Mouse (Mus musculus): Measurements from ENCODE around the gene P3h3.

Gene P3h3

GRCm38 (mm10) chr6:124865766-124866362 lies 8.3 kb upstream of the P3h3 start:
- DNase-seq (ENCODE audit: low spot score): no peak

DNA sequence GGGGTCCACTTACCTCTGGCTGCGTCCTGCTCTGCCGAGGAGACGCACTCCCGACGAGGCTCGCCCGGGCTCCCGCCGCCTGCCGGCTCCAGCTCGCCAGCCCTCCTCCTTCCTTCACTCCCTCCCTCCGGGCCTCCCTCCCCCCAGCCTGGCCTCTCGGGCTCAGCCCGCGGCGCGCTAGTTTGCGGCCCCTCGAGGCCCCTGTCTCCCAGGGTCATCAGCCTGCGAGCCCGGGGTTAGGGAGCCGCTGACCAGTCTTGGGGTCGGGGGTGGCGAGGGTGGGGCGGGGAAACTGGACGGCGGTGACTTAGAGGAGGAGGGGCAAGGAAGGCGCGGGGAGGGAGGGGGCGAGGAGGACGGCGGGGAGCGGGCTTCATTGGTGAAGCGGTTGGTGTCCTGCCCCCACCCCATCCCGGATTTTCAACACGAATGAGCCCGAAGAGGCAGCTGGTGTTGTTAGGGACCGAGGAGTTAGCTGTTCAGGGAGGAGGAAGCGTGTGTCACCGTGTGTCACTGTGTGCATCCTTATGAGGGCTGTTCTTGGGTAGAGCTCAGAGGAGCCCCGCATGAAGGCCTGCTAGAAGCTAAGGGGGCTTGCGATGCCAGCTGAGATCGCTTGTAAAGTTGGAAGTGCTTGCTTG lies 6.2 kb upstream of the P3h3 start, which contains the start of gene Gpr162:
Gene Gpr162 (minus strand): TSS at position 326 of the 641 bp plus-strand sequence.
- DNase-seq (ENCODE audit: low spot score): peak; percentile 74

GRCm38 (mm10) chr6:124863125-124863657 lies 5.6 kb upstream of the P3h3 start:
- peak; percentile 60 for DNase-seq (ENCODE audit: low spot score)

- DNase-seq (ENCODE audit: low spot score): no peak
Measured at GRCm38 (mm10) chr6:124862406-124863124, 5.0 kb upstream of the P3h3 start.

DNA sequence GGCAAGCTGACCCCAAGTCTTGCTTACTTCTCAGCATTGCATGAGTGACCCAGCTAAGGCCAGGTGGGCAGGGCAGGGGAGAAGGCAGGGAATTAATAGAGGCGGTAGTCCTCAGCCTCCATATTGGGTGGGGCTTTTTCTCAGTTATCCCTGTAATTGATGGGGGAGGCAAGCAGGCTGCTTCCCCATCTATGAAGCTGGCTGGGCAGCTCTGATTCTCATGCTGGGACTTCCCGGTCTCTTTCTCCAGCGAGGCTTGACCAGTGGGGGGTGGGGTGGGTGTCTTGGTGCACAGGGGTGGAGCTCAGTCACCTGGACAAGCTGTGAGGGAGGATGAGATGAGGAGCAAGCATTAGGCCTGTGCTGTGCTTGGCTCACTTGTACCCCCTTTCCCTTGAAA lies 4.2 kb upstream of the P3h3 start:
- DNase-seq (ENCODE audit: low spot score): no peak

DNA sequence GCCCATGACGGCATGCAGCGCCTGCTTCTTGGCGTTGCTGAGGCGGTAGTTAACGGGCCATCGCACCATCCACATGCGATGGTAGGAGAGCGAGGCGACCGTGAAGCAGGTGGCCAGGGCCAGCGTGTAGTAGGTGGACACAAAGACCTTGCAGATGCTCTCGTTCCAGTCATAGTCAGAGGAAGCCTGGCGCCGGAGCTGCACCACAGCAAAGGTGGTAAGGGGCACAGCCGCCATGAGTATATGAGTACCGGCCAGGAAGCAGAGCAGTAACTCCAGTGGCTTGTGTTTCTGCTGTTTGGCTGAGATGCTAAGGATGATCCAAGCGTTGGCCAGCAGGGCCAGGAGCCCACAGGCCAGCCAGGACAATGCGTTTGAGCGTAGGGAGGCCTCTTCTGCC lies 3.7 kb upstream of the P3h3 start:
- no peak for DNase-seq (ENCODE audit: low spot score)

- DNase-seq (ENCODE audit: low spot score): no peak
Measured at GRCm38 (mm10) chr6:124860511-124860910, 3.0 kb upstream of the P3h3 start.

GRCm38 (mm10) chr6:124859725-124860124 lies 2.2 kb upstream of the P3h3 start:
- peak; percentile 90 for DNase-seq (ENCODE audit: low spot score)

GRCm38 (mm10) chr6:124858561-124859318 lies 1.2 kb upstream of the P3h3 start:
- DNase-seq (ENCODE audit: low spot score): no peak

GRCm38 (mm10) chr6:124857840-124858530 lies 433 bp upstream of the P3h3 start:
- no peak for DNase-seq (ENCODE audit: low spot score)

DNA sequence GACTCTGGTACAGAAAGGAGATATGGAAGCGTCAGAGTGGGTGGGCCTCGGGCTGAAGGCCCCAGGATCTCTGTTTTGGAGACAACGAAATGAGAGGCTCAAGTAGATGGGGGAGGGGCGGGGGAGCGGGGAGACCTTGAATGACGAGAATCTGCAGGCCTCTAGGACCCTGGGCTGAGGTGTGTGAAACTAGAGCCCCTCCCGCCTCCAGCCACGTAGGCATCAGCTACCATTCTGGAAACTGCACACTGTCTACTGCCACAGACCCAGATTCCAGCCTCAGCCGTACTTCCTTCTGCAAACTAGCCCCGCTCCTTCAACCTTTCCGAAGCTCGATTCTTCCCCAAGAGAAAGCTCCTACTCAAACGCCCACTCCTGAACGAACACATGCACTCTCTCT lies 1.2 kb downstream of the P3h3 start:
- peak; percentile 82 for DNase-seq (ENCODE audit: low spot score)

- no peak for DNase-seq (ENCODE audit: low spot score)
Measured at GRCm38 (mm10) chr6:124854647-124855046, 2.9 kb downstream of the P3h3 start.

DNA sequence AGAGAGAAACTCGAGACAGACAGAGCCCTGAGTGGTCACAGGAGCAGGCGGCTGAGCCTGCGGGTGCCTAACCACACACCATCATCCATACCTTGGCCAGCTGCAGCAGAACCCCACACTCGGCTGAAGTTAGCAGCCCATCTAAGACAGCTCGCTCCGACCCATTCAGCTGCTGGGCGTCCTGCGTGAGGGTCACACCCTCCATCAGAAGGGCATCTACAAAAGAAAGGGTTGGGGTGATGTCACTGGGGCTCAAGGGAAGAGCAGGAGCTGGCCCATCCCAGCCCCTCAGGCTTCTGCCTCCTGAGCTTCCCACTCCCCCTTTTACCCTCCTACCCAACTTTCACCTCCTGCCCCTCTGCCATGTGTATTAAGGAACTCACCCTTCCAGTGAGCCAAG lies 7.0 kb downstream of the P3h3 start:
- DNase-seq (ENCODE audit: low spot score): no peak

DNA sequence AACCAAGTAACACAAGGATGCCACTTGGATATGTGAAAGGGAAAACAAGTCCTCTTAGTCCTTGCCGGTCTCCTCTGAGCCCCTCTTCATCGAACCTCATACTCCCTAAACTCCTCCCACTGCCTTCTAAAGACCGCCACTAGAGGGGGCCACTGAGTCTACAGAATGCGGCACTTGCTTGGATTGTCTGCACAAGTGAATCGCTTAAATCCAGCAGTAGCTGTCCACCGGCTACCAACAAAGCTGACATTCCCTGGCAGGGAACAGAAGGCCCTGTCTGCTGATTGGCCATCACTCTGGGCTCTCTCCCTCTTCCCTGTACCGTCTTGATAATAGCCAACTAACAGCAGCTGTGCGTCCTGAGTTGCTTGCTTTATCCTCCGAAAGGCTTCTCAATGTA lies 10.2 kb downstream of the P3h3 start:
- DNase-seq (ENCODE audit: low spot score): peak; percentile 94

GRCm38 (mm10) chr6:124840241-124841167 lies 17.0 kb downstream of the P3h3 start, which contains the start of gene Gnb3:
TSS of gene Gnb3 (minus strand) at chr6:124840275.
- DNase-seq (ENCODE audit: low spot score): no peak

DNA sequence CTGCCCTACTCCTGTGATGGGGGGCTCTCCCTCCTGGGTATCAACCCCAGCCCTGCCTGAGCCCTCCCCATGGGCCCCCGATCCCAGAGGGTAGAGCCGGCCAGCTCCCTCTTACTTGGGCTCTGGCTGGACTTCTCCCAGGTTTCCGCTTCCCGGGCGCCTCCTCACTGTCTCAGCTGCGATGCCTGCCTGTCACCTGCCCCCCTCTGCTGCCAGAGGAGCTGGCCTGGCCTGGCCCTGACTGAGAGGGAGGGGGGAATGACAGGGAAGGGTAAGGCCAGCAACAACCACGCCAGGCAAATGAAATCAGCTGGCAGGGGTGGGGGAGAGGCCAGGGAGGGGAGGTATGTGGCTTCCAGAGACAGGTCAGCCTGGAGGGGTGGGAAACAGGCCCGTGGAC lies 17.7 kb downstream of the P3h3 start:
- DNase-seq (ENCODE audit: low spot score): no peak

DNA sequence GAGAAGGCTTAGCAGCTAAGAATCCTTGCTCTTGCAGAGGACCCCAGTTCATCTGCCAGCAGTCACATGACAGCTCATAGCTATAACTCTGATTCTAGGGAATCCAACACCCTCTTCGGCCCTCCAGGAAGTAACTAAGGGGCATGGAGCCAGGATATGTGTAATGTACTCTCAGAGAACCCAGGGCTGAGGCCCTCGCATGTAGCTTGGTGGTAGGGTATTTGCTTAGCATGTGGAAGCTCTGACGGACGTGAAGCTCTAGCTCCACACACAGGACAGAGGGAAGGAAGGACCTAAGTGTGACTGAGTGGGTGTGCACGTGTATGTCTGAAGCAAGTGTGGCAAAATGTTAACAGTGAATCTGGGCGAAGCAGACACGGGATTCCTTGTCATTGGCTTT lies 21.1 kb downstream of the P3h3 start:
- DNase-seq (ENCODE audit: low spot score): no peak

- peak; percentile 67 for DNase-seq (ENCODE audit: low spot score)
Measured at GRCm38 (mm10) chr6:124835531-124835930, 22.0 kb downstream of the P3h3 start.

DNA sequence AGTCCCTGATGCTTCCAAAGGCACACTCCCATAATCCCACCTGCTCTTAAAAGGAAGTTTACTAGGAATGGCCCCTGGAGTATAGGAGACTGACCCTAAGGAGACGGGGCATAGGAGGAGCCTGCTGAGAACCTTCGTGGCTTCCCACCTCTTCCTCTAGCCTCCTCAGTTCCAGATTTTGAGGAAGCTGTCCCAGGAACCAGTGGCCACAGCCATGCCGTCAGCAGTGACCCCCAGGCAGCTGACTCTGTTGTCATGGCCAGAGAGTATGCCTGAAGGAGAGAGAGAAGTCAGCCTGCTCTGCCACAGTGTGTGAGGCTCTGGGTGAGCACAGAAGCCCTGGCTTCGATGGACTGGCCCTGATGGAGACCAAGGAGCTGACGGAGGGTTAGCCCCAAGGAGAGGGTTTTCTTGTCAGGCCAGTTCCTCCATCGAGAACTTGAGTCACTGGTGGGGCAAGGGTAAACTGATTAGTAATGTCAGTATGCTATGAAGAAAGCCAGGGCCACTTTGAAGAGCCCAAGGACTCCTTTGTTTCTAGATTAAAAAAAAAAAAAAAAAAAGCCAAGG lies 23.0 kb downstream of the P3h3 start:
- no peak for DNase-seq (ENCODE audit: low spot score)

DNA sequence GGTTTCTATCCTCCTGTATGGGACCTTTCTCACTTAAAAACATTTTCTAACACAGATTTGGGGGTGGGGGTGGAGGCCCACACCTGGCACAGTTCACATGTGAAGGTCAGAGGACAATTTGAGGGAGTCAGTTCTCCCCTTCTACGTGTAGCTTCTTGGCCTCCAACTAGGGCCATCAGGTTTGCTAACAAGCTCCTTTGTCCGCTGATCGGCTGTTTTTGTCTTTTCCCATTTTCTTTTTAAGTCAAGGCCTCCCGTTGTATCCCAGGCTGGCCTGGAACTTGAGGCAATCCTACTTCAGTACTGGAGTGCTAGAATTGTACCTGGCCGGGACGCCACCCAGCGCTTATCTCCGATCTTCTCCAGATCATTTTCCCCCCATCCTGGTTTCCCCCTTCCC lies 25.9 kb downstream of the P3h3 start:
- no peak for DNase-seq (ENCODE audit: low spot score)

All from embryo, embryonic 10 days (tissue).